ENCODE assay signal across 15 mouse cellular contexts in the genomic region with DNA sequence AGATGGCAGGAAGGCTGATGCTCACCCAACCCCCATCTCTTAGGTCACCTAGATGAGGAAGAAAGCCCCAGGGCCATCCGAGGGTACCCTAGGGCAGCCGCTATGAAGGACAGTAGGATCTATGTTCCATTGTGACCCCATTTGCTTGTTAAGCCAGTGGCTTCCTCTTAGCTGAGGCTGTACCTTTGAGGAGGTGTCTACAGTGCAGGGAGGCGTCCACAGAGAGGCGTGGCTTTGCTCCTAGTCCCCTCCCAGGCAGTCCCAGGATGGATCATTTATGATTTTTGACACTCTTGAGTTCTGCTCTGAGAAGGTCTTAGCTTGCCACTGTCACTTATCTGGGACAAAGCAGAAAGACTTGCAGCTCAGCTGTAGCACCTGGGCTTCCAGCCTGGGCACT. TPM values are rescaled to one million over a fixed set of nuclear protein-coding genes. Genes with fewer than 3 reads are reported as not detected.
DNase-seq lines count a peak whose midpoint lies in the region; ATAC-seq and TF ChIP-seq lines count a peak whose summit lies in the region.
"Had no signal": no experiment of that assay in that cellular context is flagged by ENCODE, and none has a peak within 500 bp of the region (broad histone marks: within the 10 kb centered on the region; RNA-seq: fewer than 3 reads in every experiment).

No protein-coding gene starts in this region.

- no peak overlapping the region for H3K4me3 ChIP-seq in heart, postnatal 0 days (ENCODE audit: low read depth, low read length)
- no peak overlapping the region for H3K4me3 ChIP-seq in thymus, adult 2 months (ENCODE audit: control insufficient read depth, insufficient read depth, low read length)
- H3K4me3 ChIP-seq in liver, embryonic 13.5 days (replicated peaks): no peak overlapping the region
- H3K4me3 ChIP-seq: embryonic facial prominence, embryonic 15.5 days; hindbrain, embryonic 15.5 days had no signal

- no peaks in the 10 kb centered on the region for H3K27me3 ChIP-seq in heart, postnatal 0 days (ENCODE audit: control insufficient read depth, insufficient read depth, low read length)
- H3K27me3 ChIP-seq in thymus, adult 2 months (ENCODE audit: control insufficient read depth, insufficient read depth, low read length): no peaks in the 10 kb centered on the region
- H3K27me3 ChIP-seq in liver, embryonic 13.5 days: no peaks in the 10 kb centered on the region
- H3K27me3 ChIP-seq: embryonic facial prominence, embryonic 15.5 days; hindbrain, embryonic 15.5 days had no signal

- H3K9me3 ChIP-seq in heart, postnatal 0 days (replicated peaks; ENCODE audit: control insufficient read depth, low read length): no peaks in the 10 kb centered on the region
- no peaks in the 10 kb centered on the region for H3K9me3 ChIP-seq in liver, embryonic 13.5 days (replicated peaks)
- H3K9me3 ChIP-seq: embryonic facial prominence, embryonic 15.5 days; hindbrain, embryonic 15.5 days had no signal

- WGBS in heart, postnatal 0 days: 70% methylated on average over 4 of the region's 4 CpGs
- 68% methylated on average over 4 of the region's 4 CpGs for WGBS in thymus, adult 2 months
- WGBS in liver, embryonic 13.5 days (ENCODE audit: insufficient replicate concordance): 22% methylated on average over 4 of the region's 4 CpGs

- peaks cover 20% of the 10 kb centered on the region for H3K4me1 ChIP-seq in heart, postnatal 0 days (ENCODE audit: control insufficient read depth, insufficient read depth)
- H3K4me1 ChIP-seq in thymus, adult 2 months (replicated peaks; ENCODE audit: control insufficient read depth, insufficient read depth, low read length): peaks cover 69% of the 10 kb centered on the region
- peaks cover 100% of the 10 kb centered on the region for H3K4me1 ChIP-seq in liver, embryonic 13.5 days (replicated peaks)

- H3K9ac ChIP-seq in heart, postnatal 0 days (replicated peaks; ENCODE audit: low read depth, low read length): no peak overlapping the region
- peak overlapping the region; percentile 19; the same call in 1 of the 2 replicates for H3K9ac ChIP-seq in liver, embryonic 13.5 days
- H3K9ac ChIP-seq: embryonic facial prominence, embryonic 15.5 days; hindbrain, embryonic 15.5 days had no signal

- no peak for TF ChIP-seq CTCF in heart, postnatal 0 days (IDR thresholded peaks at IDR 0.05; ENCODE audit: low read depth)
- TF ChIP-seq CTCF in thymus, adult 2 months (IDR thresholded peaks at IDR 0.05; ENCODE audit: borderline replicate concordance, control insufficient read depth, extremely low read depth, insufficient read depth, low read length, poor library complexity): no peak

- no peak for DNase-seq in heart, postnatal 0 days (ENCODE audit: low spot score)
- no peak for DNase-seq in heart, postnatal 14 days
- DNase-seq in thymus, adult 2 months: no peak
- DNase-seq in thymus, postnatal 36 days: no peak
- no peak for DNase-seq in liver, embryonic 13.5 days
- DNase-seq in left cerebral cortex, adult 11 months (ENCODE audit: low spot score): no peak
- DNase-seq in ovary, postnatal 14 days (ENCODE audit: low spot score): no peak
- DNase-seq: adrenal gland, postnatal 10 days; cerebellum, postnatal 10 days; gastrocnemius, postnatal 10 days; layer of hippocampus, adult 9-11 months; lung, adult 18-20 months had no signal

- H3K27ac ChIP-seq in heart, postnatal 0 days (ENCODE audit: low read depth): peak overlapping the region; percentile 61
- H3K27ac ChIP-seq in thymus, adult 2 months (ENCODE audit: control insufficient read depth, insufficient read depth, low read length): peak overlapping the region; percentile 38; the same call in 1 of the 2 replicates
- peak overlapping the region; percentile 97 for H3K27ac ChIP-seq in liver, embryonic 13.5 days
- H3K27ac ChIP-seq: embryonic facial prominence, embryonic 15.5 days; hindbrain, embryonic 15.5 days had no signal

- H3K4me2 ChIP-seq in heart, postnatal 0 days (ENCODE audit: low read depth, low read length): peak overlapping the region; percentile 5; the same call in 1 of the 2 replicates
- H3K4me2 ChIP-seq in liver, embryonic 13.5 days: 0 out of 2 replicates have a peak overlapping the region, but pooled peaks have one; percentile 6
- H3K4me2 ChIP-seq: embryonic facial prominence, embryonic 15.5 days; hindbrain, embryonic 15.5 days had no signal

- TF ChIP-seq EP300 in heart, postnatal 0 days (IDR thresholded peaks at IDR 0.05; ENCODE audit: low read depth): no peak

- ATAC-seq in heart, postnatal 0 days (ENCODE audit: insufficient read depth, low read depth): no peak
- ATAC-seq in liver, embryonic 13.5 days (ENCODE audit: low read depth): no peak; the same call in 1 of the 2 replicates

- no peak for TF ChIP-seq POLR2A in thymus, adult 2 months (IDR thresholded peaks at IDR 0.05; ENCODE audit: control insufficient read depth, extremely low read depth, insufficient read depth, low read length, poor library complexity)

- intact Hi-C loops in heart, postnatal 14 days (cut with DNase I): loop anchor here (5.0 kb wide), 1 partner anchor 623 kb away; the partner anchor contains the start of gene Npm1

- no peaks in the 10 kb centered on the region for H3K36me3 ChIP-seq in heart, postnatal 0 days (replicated peaks; ENCODE audit: control insufficient read depth, insufficient read depth, low read length)
- H3K36me3 ChIP-seq in thymus, adult 2 months (ENCODE audit: control insufficient read depth, insufficient read depth, low read length): no peaks in the 10 kb centered on the region
- H3K36me3 ChIP-seq in liver, embryonic 13.5 days: no peaks in the 10 kb centered on the region
- H3K36me3 ChIP-seq: embryonic facial prominence, embryonic 15.5 days; hindbrain, embryonic 15.5 days had no signal

RNA-seq across cellular contexts. Expression of gene Stk10, which starts 5.7 kb away (rescaled TPM):
- total RNA-seq in heart, postnatal 0 days (2014; rRNA removed; ENCODE audit: low replicate concordance): 4.3 and 6.2 TPM in 2 replicates
- 1.4 and 1.6 TPM in 2 replicates for polyA plus RNA-seq in heart, postnatal 0 days (2015; fragmentation: Nextera tagmentation; extraction: Ambion mirVana)
- total RNA-seq in heart, postnatal 14 days (2021): 10 to 100 TPM; 14.3 to 14.5 TPM
- polyA plus RNA-seq in thymus, adult 2 months (2012; rRNA removed): 50.3 and 55.4 TPM in 2 replicates
- polyA plus RNA-seq in liver, embryonic 13.5 days (2015; fragmentation: Nextera tagmentation; extraction: Ambion mirVana): 3.0 and 4.5 TPM in 2 replicates

RNA-seq across cellular contexts. Expression of gene Efcab9, which starts 7.0 kb away (rescaled TPM):
- total RNA-seq in heart, postnatal 0 days (2014; rRNA removed; ENCODE audit: low replicate concordance): not detected in 2 replicates
- 0.18 and 0.26 TPM in 2 replicates for polyA plus RNA-seq in heart, postnatal 0 days (2015; fragmentation: Nextera tagmentation; extraction: Ambion mirVana)
- under 1 TPM; 0.57 to 0.68 TPM for total RNA-seq in heart, postnatal 14 days (2021)
- polyA plus RNA-seq in thymus, adult 2 months (2012; rRNA removed): 0.71 and 0.85 TPM in 2 replicates
- polyA plus RNA-seq in liver, embryonic 13.5 days (2015; fragmentation: Nextera tagmentation; extraction: Ambion mirVana): 0.46 and 0.74 TPM in 2 replicates
- total RNA-seq: midbrain, postnatal 0 days had no signal
- polyA plus RNA-seq: embryonic facial prominence, embryonic 15.5 days; midbrain, postnatal 0 days had no signal

Comparison
In these comparisons a context has a peak if more than half of its experiments do, and no peak if none do; other contexts are left out.
1. H3K27ac ChIP-seq: peak in every context shown above with its lines; median percentile 97 in liver, embryonic 13.5 days; 61 in heart, postnatal 0 days; 38 in thymus, adult 2 months.